ENCODE assay signal across 15 mouse cellular contexts in the genomic region with DNA sequence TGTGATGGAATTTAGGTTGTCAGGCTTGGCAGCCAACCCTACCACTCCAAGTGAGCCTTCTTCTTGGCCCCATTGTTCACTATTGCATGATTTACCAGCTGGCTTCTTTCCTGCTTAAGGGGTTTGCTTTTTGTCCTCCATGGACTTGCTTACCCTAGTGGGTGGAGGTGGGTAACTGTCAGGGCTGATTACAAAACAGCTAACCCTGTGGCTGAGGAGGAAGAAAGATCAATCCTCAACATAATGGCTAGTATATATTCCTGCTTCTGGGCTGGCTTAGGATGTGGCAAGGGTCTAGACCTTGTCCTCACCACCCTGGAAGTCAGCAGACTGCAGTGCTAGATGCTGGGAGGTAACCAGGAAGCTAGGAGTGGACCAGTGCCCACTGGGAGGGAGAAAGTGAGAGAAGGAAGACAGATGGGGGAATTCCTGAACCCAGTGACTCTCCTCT. TPM values are rescaled to one million over a fixed set of nuclear protein-coding genes. Genes with fewer than 3 reads are reported as not detected.
A peak's percentile ranks its signal among the peaks of the same experiment; 100 is the strongest.
DNase-seq lines count a peak whose midpoint lies in the region; ATAC-seq and TF ChIP-seq lines count a peak whose summit lies in the region.
"Had no signal": no experiment of that assay in that cellular context is flagged by ENCODE, and none has a peak within 500 bp of the region (broad histone marks: within the 10 kb centered on the region; RNA-seq: fewer than 3 reads in every experiment).

No protein-coding gene starts in this region.

- TF ChIP-seq POLR2A in heart, adult 2 months (IDR thresholded peaks at IDR 0.05; ENCODE audit: insufficient read depth, low read depth, low read length): no peak

- TF ChIP-seq EP300 in heart, adult 2 months (IDR thresholded peaks at IDR 0.05; ENCODE audit: insufficient read depth, low read depth, low read length): no peak

- H3K27me3 ChIP-seq in heart, adult 2 months (ENCODE audit: control insufficient read depth, insufficient read depth, low read length): no peaks in the 10 kb centered on the region
- peaks cover 13% of the 10 kb centered on the region for H3K27me3 ChIP-seq in heart, embryonic 12.5 days (replicated peaks)
- no peaks in the 10 kb centered on the region for H3K27me3 ChIP-seq in lung, embryonic 15.5 days
- no peaks in the 10 kb centered on the region for H3K27me3 ChIP-seq in midbrain, embryonic 14.5 days (ENCODE audit: control insufficient read depth, insufficient read depth, low read length)
- H3K27me3 ChIP-seq: hindbrain, embryonic 13.5 days; neural tube, embryonic 13.5 days had no signal

- intact Hi-C loops in heart, adult 2 months (cut with DNase I): no loop called here
- intact Hi-C loops in left cerebral cortex, postnatal 14 days (cut with DNase I): no loop called here

- H3K9ac ChIP-seq in heart, adult 2 months (ENCODE audit: low read depth, low read length): no peak overlapping the region
- H3K9ac ChIP-seq in heart, embryonic 12.5 days: no peak overlapping the region
- H3K9ac ChIP-seq in lung, embryonic 15.5 days: no peak overlapping the region
- no peak overlapping the region for H3K9ac ChIP-seq in midbrain, embryonic 14.5 days (replicated peaks; ENCODE audit: low read length)
- H3K9ac ChIP-seq: hindbrain, embryonic 13.5 days; neural tube, embryonic 13.5 days had no signal

- H3K4me1 ChIP-seq in heart, adult 2 months (ENCODE audit: control insufficient read depth, insufficient read depth, low read length): peaks cover 4% of the 10 kb centered on the region
- H3K4me1 ChIP-seq in heart, embryonic 12.5 days (replicated peaks): 0 out of 2 replicates have a peak, but pooled peaks cover under 1% of the 10 kb centered on the region
- H3K4me1 ChIP-seq in lung, embryonic 15.5 days: peaks cover 15% of the 10 kb centered on the region; the same call in 1 of the 2 replicates
- H3K4me1 ChIP-seq in midbrain, embryonic 14.5 days (ENCODE audit: control insufficient read depth, insufficient read depth, low read length): no peaks in the 10 kb centered on the region
- H3K4me1 ChIP-seq: neural tube, embryonic 13.5 days had no signal

- H3K4me3 ChIP-seq in heart, adult 2 months: no peak overlapping the region
- no peak overlapping the region for H3K4me3 ChIP-seq in heart, embryonic 12.5 days
- no peak overlapping the region for H3K4me3 ChIP-seq in lung, embryonic 15.5 days
- H3K4me3 ChIP-seq in midbrain, embryonic 14.5 days (replicated peaks; ENCODE audit: low read depth, low read length): no peak overlapping the region
- H3K4me3 ChIP-seq: erythroblast, embryonic 14.5 days; hindbrain, embryonic 13.5 days; neural tube, embryonic 13.5 days had no signal

- H3K79me2 ChIP-seq in heart, adult 2 months (replicated peaks; ENCODE audit: control insufficient read depth, insufficient read depth, low read length): no peaks in the 10 kb centered on the region

- peak in 1 of 2 experiments; percentile 57 for DNase-seq in heart, adult 2 months
- DNase-seq in urinary bladder, postnatal 36 days (ENCODE audit: low spot score in 2 of 2): peak; percentile 26 to 54
- DNase-seq in urinary bladder, postnatal 25 days (ENCODE audit: low spot score): no peak
- DNase-seq in left cerebral cortex, postnatal 14 days (ENCODE audit: low spot score in 2 of 2): no peak
- DNase-seq in thymus, adult 18-20 months: no peak
- no peak for DNase-seq in midbrain, embryonic 14.5 days
- DNase-seq: gastrocnemius, postnatal 14 days; right cerebral cortex, postnatal 4 days had no signal

- no peak for TF ChIP-seq CTCF in heart, adult 2 months (IDR thresholded peaks at IDR 0.05)

- H3K9me3 ChIP-seq in heart, embryonic 12.5 days (replicated peaks): no peaks in the 10 kb centered on the region
- no peaks in the 10 kb centered on the region for H3K9me3 ChIP-seq in lung, embryonic 15.5 days
- no peaks in the 10 kb centered on the region for H3K9me3 ChIP-seq in midbrain, embryonic 14.5 days (ENCODE audit: control insufficient read depth, low read length)
- H3K9me3 ChIP-seq: hindbrain, embryonic 13.5 days; neural tube, embryonic 13.5 days had no signal

- H3K4me2 ChIP-seq in heart, embryonic 12.5 days: no peak overlapping the region
- H3K4me2 ChIP-seq in lung, embryonic 15.5 days: no peak overlapping the region
- H3K4me2 ChIP-seq in midbrain, embryonic 14.5 days (ENCODE audit: low read length): no peak overlapping the region
- H3K4me2 ChIP-seq: hindbrain, embryonic 13.5 days; neural tube, embryonic 13.5 days had no signal

- no peak for ATAC-seq in heart, embryonic 12.5 days (ENCODE audit: insufficient number of reproducible peaks, low FRiP score)
- ATAC-seq in lung, embryonic 15.5 days (ENCODE audit: borderline replicate concordance, extremely low read depth, low FRiP score, low TSS enrichment): 0 out of 2 replicates have a peak, but pooled peaks have one; percentile 7
- ATAC-seq in midbrain, embryonic 14.5 days (ENCODE audit: low FRiP score, low TSS enrichment): no peak

- H3K36me3 ChIP-seq in heart, adult 2 months (ENCODE audit: control insufficient read depth, insufficient read depth, low read length): no peaks in the 10 kb centered on the region
- peaks cover 22% of the 10 kb centered on the region for H3K36me3 ChIP-seq in heart, embryonic 12.5 days
- H3K36me3 ChIP-seq in lung, embryonic 15.5 days: peaks cover 10% of the 10 kb centered on the region
- peaks cover 17% of the 10 kb centered on the region; the same call in 1 of the 2 replicates for H3K36me3 ChIP-seq in midbrain, embryonic 14.5 days (ENCODE audit: control insufficient read depth, insufficient read depth, low read length)

- H3K27ac ChIP-seq in heart, adult 2 months: peak overlapping the region; percentile 0; the same call in 1 of the 2 replicates
- H3K27ac ChIP-seq in heart, embryonic 12.5 days (ENCODE audit: poor library complexity, severe bottlenecking): no peak overlapping the region
- H3K27ac ChIP-seq in lung, embryonic 15.5 days: peak overlapping the region; percentile 30
- H3K27ac ChIP-seq in midbrain, embryonic 14.5 days (replicated peaks; ENCODE audit: low read depth, low read length): no peak overlapping the region
- H3K27ac ChIP-seq: hindbrain, embryonic 13.5 days; neural tube, embryonic 13.5 days had no signal

RNA-seq across cellular contexts. Expression of a gene that starts 3.4 kb away (rescaled TPM):
- total RNA-seq in heart, adult 2 months (2021): 10 to 100 TPM; 91.5 to 91.6 TPM
- 119 and 160 TPM in 2 replicates for polyA plus RNA-seq in heart, adult 2 months (2012; rRNA removed)
- polyA plus RNA-seq in heart, embryonic 12.5 days (2016; fragmentation: Nextera tagmentation; extraction: Ambion mirVana): 0.87 and 2.6 TPM in 2 replicates
- polyA plus RNA-seq in lung, embryonic 15.5 days (2015; fragmentation: Nextera tagmentation; extraction: Ambion mirVana): 2.5 and 3.7 TPM in 2 replicates
- total RNA-seq in left cerebral cortex, postnatal 14 days (2021): under 1 TPM; 0.46 to 0.53 TPM
- 2.0 and 2.6 TPM in 2 replicates for polyA plus RNA-seq in midbrain, embryonic 14.5 days (2014; fragmentation: Nextera tagmentation; extraction: Ambion mirVana)

RNA-seq across cellular contexts. Expression of a gene that starts 16.9 kb away (rescaled TPM):
- 10 to 100 TPM; 27.8 to 32.7 TPM for total RNA-seq in heart, adult 2 months (2021)
- polyA plus RNA-seq in heart, adult 2 months (2012; rRNA removed): 37.9 and 48.3 TPM in 2 replicates
- polyA plus RNA-seq in heart, embryonic 12.5 days (2016; fragmentation: Nextera tagmentation; extraction: Ambion mirVana): 24.9 and 27.4 TPM in 2 replicates
- 33.1 and 37.3 TPM in 2 replicates for polyA plus RNA-seq in lung, embryonic 15.5 days (2015; fragmentation: Nextera tagmentation; extraction: Ambion mirVana)
- total RNA-seq in left cerebral cortex, postnatal 14 days (2021): 10 to 100 TPM; 18.1 to 19.3 TPM
- 19.6 and 20.9 TPM in 2 replicates for polyA plus RNA-seq in midbrain, embryonic 14.5 days (2014; fragmentation: Nextera tagmentation; extraction: Ambion mirVana)

RNA-seq across cellular contexts. Expression of a gene that starts 17.9 kb away (rescaled TPM):
- total RNA-seq in heart, adult 2 months (2021): 100 to 1,000 TPM; 107 to 128 TPM
- 69.0 and 83.2 TPM in 2 replicates for polyA plus RNA-seq in heart, adult 2 months (2012; rRNA removed)
- polyA plus RNA-seq in heart, embryonic 12.5 days (2016; fragmentation: Nextera tagmentation; extraction: Ambion mirVana): 41.6 and 45.4 TPM in 2 replicates
- 49.0 TPM in 2 replicates for polyA plus RNA-seq in lung, embryonic 15.5 days (2015; fragmentation: Nextera tagmentation; extraction: Ambion mirVana)
- 1 to 10 TPM; 8.1 to 9.2 TPM for total RNA-seq in left cerebral cortex, postnatal 14 days (2021)
- 5.7 and 7.2 TPM in 2 replicates for polyA plus RNA-seq in midbrain, embryonic 14.5 days (2014; fragmentation: Nextera tagmentation; extraction: Ambion mirVana)

RNA-seq across cellular contexts. Expression of a gene that starts 37.4 kb away (rescaled TPM):
- total RNA-seq in heart, adult 2 months (2021): under 1 TPM; 0.11 to 0.13 TPM
- 0.18 TPM in 2 replicates for polyA plus RNA-seq in heart, adult 2 months (2012; rRNA removed)
- polyA plus RNA-seq in heart, embryonic 12.5 days (2016; fragmentation: Nextera tagmentation; extraction: Ambion mirVana): 0.11 and 0.46 TPM in 2 replicates
- polyA plus RNA-seq in lung, embryonic 15.5 days (2015; fragmentation: Nextera tagmentation; extraction: Ambion mirVana): 0.33 and 0.36 TPM in 2 replicates
- not detected for total RNA-seq in left cerebral cortex, postnatal 14 days (2021)
- not detected in 2 replicates for polyA plus RNA-seq in midbrain, embryonic 14.5 days (2014; fragmentation: Nextera tagmentation; extraction: Ambion mirVana)
- total RNA-seq: gastrocnemius, postnatal 14 days; left cerebral cortex, adult 8-10 months had no signal
- polyA plus RNA-seq: cortical plate, adult 2 months; neural tube, embryonic 13.5 days had no signal

RNA-seq across cellular contexts. Expression of a gene that starts 47.6 kb away (rescaled TPM):
- 1 to 10 TPM; 1.9 to 2.2 TPM for total RNA-seq in heart, adult 2 months (2021)
- polyA plus RNA-seq in heart, adult 2 months (2012; rRNA removed): 1.8 and 2.0 TPM in 2 replicates
- 1.6 and 1.7 TPM in 2 replicates for polyA plus RNA-seq in heart, embryonic 12.5 days (2016; fragmentation: Nextera tagmentation; extraction: Ambion mirVana)
- 3.2 and 6.1 TPM in 2 replicates for polyA plus RNA-seq in lung, embryonic 15.5 days (2015; fragmentation: Nextera tagmentation; extraction: Ambion mirVana)
- 1 to 10 TPM; 4.2 to 5.4 TPM for total RNA-seq in left cerebral cortex, postnatal 14 days (2021)
- polyA plus RNA-seq in midbrain, embryonic 14.5 days (2014; fragmentation: Nextera tagmentation; extraction: Ambion mirVana): 0.51 and 1.6 TPM in 2 replicates

Comparison
In these comparisons a context has a peak if more than half of its experiments do, and no peak if none do; other contexts are left out.
1. DNase-seq: peak in urinary bladder, postnatal 36 days (2 of 2); none in urinary bladder, postnatal 25 days (single experiment), left cerebral cortex, postnatal 14 days (0 of 2), thymus, adult 18-20 months (0 of 2) and midbrain, embryonic 14.5 days (single experiment).
2. H3K27ac ChIP-seq: peak in heart, adult 2 months (single experiment) and lung, embryonic 15.5 days (single experiment); none in heart, embryonic 12.5 days (single experiment) and midbrain, embryonic 14.5 days (single experiment).
3. RNA of a gene that starts 3.4 kb away (polyA plus RNA-seq): 119 to 160 TPM in heart, adult 2 months; 0.87 to 2.6 TPM in heart, embryonic 12.5 days, 2.0 to 2.6 TPM in midbrain, embryonic 14.5 days and 2.5 to 3.7 TPM in lung, embryonic 15.5 days; every median in the first group is over 10 times any median in the second.